Mouse (Mus musculus) heart, embryonic 16.5 days (tissue): Measurements from ENCODE around the gene Gpha2. TPM values are rescaled to one million over a fixed set of nuclear protein-coding genes. Genes with fewer than 3 reads are reported as not detected.

Experiments
- ATAC-seq: fragments of 200-750 bp; cut with Nextera tagmentation; replicated peaks from 2 replicates; pipeline ENCODE4 v1.8.0; 2017; ENCODE audit warnings: moderate number of reproducible peaks; ENCODE audit not compliant: insufficient read depth, low FRiP score; ENCODE audit errors: extremely low read depth
- H3K27ac ChIP-seq: fragments of 300-500 bp; sonication (generic); 2 replicates; pipeline ENCODE4 v1.5.1; 2014; ENCODE audit warnings: mild to moderate bottlenecking, low read length, control low read depth, moderate library complexity
- H3K27me3 ChIP-seq: fragments of 300-500 bp; sonication (generic); 2 replicates; pipeline ENCODE4 v1.6.1; 2014; ENCODE audit warnings: low read length, mixed read lengths; ENCODE audit not compliant: control insufficient read depth, insufficient read depth
- H3K36me3 ChIP-seq: fragments of 300-500 bp; sonication (generic); 2 replicates; pipeline ENCODE4 v1.6.1; 2014; ENCODE audit not compliant: control insufficient read depth, insufficient read depth
- H3K4me1 ChIP-seq: fragments of 300-500 bp; sonication (generic); 2 replicates; pipeline ENCODE4 v1.6.1; 2014; ENCODE audit warnings: low read length, mixed read lengths; ENCODE audit not compliant: control insufficient read depth, insufficient read depth
- H3K4me2 ChIP-seq: fragments of 300-500 bp; sonication (generic); 2 replicates; pipeline ENCODE4 v1.6.1; 2014; ENCODE audit warnings: low read depth, mild to moderate bottlenecking, control low read depth, low read length
- H3K4me3 ChIP-seq: fragments of 300-500 bp; sonication (generic); 2 replicates; pipeline ENCODE4 v1.5.1; 2014; ENCODE audit warnings: mild to moderate bottlenecking, control low read depth, low read length
- H3K9ac ChIP-seq: fragments of 300-500 bp; sonication (generic); 2 replicates; pipeline ENCODE4 v1.6.1; 2014; ENCODE audit warnings: low read length, control low read depth
- H3K9me3 ChIP-seq: fragments of 300-500 bp; sonication (generic); replicated peaks from 2 replicates; pipeline ENCODE4 v1.6.1; 2016; ENCODE audit warnings: low read length; ENCODE audit not compliant: control insufficient read depth
- WGBS: fragments of 180-500 bp; shearing (Covaris S2); extraction: QIAGEN DNeasy Blood & Tissue Kit; methylation state at CpG from one replicate; pipeline ENCODE4 v1.1.7; 2014; 5-methylcytosine and 5-hydroxymethylcytosine counted together
- polyA plus RNA-seq: library from polyadenylated mRNA; unstranded; fragments of >200 nt; fragmentation: Nextera tagmentation; extraction: Ambion mirVana; gene quantifications from 2 replicates; pipeline ENCODE4 v1.2.1, GENCODE M21; 2015

Gpha2 gene
- polyA plus RNA-seq, 1 experiment from 2014 or later, result 0.25 TPM

DNA sequence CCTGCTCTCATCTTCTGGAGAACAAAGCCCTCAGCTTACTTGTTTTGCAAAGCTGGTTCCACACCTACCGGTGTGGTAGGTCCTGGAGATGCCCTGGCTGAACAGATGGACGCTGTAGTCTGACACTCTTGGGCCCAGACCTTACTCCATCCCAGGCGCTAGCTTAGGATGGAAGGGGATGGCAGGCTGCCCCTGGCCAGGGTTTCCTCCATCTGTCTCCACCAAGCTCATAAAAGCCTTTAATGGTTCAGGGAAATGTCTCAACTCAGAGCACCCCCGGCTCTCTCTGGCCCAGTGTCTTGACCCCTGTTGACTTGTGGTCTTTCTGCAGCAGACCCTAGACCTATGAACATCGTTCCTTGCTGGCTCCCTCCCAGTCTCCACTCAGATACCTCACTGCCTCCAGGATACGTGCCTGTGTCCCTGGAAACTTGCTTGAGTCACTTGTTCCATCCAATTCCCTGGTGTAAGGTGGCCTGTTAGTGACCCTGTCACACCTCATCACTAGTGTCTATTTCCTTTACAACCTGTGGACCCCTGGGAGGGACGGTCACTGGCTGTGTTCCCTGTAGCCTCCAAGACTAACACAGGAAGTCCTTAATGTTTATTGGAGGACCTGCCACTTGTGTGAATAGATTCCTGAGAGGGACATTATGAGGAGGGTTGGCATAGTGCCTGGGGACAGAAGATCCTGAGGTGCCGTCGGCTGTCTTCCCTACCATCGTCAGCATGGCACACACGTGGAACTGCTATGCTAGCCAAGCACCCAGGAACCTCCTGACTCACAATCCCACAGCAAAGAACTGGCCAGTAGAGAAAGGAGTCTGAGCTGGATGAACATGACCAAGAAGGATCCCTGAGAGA is 41.4 kb downstream of the Gpha2 start:
- no peak overlapping the region for H3K4me2 ChIP-seq
- H3K27me3 ChIP-seq, result no peaks in the 10 kb centered on the region
- H3K36me3 ChIP-seq, result no peaks in the 10 kb centered on the region
- no peak overlapping the region for H3K9ac ChIP-seq
- H3K4me1 ChIP-seq, result no peaks in the 10 kb centered on the region; the same call in 1 of the 2 replicates
- ATAC-seq, result no peak
- 53% methylated on average over 11 of the region's 11 CpGs for WGBS
- H3K4me3 ChIP-seq, result no peak overlapping the region
- H3K9me3 ChIP-seq, result no peaks in the 10 kb centered on the region
- H3K27ac ChIP-seq, result no peak overlapping the region

DNA sequence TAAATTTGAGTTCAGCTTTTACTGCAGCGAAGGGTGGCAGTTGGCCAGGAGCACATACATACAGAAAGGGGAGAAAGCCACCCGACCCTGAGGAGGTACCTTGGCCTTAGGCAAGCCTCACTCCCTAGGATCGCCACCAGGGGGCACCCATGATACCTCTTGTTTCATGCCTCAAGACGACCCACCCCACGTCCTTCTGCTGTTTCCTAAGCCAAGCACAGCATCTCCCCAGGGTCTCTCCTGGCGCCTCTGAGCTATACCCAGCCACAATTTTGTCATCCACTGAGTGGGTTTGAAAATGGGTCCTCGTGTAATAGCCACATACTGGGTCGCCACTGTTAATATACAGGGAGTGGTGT is 42.0 kb downstream of the Gpha2 start:
- no peak overlapping the region for H3K4me3 ChIP-seq
- no peak overlapping the region for H3K27ac ChIP-seq
- WGBS, result 12% methylated on average over 8 of the region's 8 CpGs
- H3K4me1 ChIP-seq, result no peaks in the 10 kb centered on the region; the same call in none of the 2 replicates
- no peaks in the 10 kb centered on the region for H3K9me3 ChIP-seq
- H3K36me3 ChIP-seq, result no peaks in the 10 kb centered on the region
- no peak overlapping the region for H3K9ac ChIP-seq
- no peaks in the 10 kb centered on the region for H3K27me3 ChIP-seq
- ATAC-seq, result peak; percentile 46; the same call in 1 of the 2 replicates
- no peak overlapping the region for H3K4me2 ChIP-seq

DNA sequence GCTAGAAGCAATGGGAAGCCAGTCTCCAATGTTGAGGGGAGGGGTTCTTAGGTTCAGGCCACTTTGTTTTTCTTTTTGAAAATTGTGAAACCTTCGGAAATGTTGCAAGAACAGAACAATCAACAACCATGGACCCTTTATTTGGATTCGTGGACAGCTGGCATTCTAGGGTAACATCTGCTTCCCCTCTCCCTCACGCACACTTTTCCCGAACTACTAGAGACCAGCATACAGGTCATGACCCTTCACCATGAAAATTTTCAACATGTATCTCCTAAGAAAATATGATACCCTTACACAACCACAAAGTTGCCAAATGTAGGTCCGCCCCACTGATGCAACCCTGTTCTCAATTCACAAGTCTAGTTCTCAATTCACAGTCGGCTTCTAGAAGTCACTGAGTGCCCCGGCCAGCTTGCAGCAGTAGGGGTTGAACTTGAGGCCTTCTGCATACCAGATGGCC is 42.5 kb downstream of the Gpha2 start:
- Histone ChIP-seq H3K4me3 (no peak overlapping the region), H3K4me1 (no peaks in the 10 kb centered on the region; the same call in none of the 2 replicates), H3K36me3 (no peaks in the 10 kb centered on the region), H3K9me3 (no peaks in the 10 kb centered on the region), H3K27ac (no peak overlapping the region), H3K4me2 (no peak overlapping the region), H3K27me3 (no peaks in the 10 kb centered on the region), H3K9ac (no peak overlapping the region)
- no peak for ATAC-seq
- WGBS, result 83% methylated on average over 7 of the region's 7 CpGs

DNA sequence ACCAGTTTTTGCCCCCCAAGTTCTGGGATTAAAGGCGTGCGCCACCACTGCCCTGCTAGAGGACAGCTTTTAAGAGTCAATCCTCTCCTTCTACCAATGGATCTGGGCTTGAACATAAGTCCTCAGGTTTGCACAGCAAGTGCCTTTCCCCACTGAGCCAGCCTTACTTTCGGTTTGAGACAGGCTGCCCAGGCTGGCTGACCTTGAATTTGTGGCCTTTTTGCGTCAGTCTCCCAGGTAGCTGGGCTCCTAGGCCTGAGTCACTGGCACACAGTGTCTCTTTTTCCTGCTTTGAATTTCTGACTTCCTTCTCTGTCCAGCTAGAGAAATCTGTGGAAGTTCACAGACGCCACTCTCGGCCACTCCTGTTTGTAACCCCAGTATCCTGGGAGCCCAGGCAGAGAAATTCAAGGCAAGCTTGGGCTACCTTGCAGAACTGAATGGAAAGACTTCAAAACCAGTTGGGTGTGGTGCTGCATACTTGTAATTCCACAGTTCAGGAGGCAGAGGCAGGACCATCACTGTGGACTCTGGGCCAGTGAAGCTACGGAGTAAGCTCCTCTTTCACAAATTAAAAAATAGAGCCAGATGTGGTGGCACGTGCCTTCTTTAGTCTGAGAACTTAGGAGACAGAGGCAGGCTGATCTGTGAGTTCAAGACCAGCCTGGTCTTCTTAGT is 43.8 kb downstream of the Gpha2 start:
- Histone ChIP-seq H3K36me3 (no peaks in the 10 kb centered on the region), H3K9ac (no peak overlapping the region), H3K4me2 (no peak overlapping the region), H3K4me1 (no peaks in the 10 kb centered on the region; the same call in none of the 2 replicates), H3K27ac (no peak overlapping the region), H3K9me3 (no peaks in the 10 kb centered on the region), H3K4me3 (no peak overlapping the region), H3K27me3 (no peaks in the 10 kb centered on the region)
- WGBS, result 85% methylated on average over 8 of the region's 8 CpGs
- no peak for ATAC-seq

DNA sequence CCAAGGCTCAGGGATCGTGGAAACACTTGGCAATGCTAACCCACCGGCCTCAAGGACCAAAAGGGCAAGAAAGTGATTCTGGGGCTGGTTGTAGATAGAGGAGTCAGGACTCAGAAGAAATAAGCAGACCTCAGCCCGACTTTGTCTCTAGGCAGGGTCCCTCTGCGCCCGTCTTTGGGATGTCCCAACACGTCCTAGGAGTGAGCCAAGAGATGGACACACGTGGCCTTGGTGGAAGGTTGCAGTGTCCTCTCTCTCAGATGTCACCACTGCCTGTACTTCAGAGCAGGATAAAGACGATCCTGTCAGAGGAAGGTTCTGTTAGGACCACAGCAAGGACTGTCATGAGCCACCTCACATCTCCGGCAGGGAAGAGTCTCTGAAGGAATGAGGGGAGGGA is 44.5 kb downstream of the Gpha2 start:
- no peak for ATAC-seq
- no peak overlapping the region for H3K4me3 ChIP-seq
- no peak overlapping the region for H3K27ac ChIP-seq
- H3K36me3 ChIP-seq, result no peaks in the 10 kb centered on the region
- no peaks in the 10 kb centered on the region for H3K27me3 ChIP-seq
- H3K9ac ChIP-seq, result no peak overlapping the region
- peaks cover 5% of the 10 kb centered on the region for H3K4me1 ChIP-seq
- 59% methylated on average over 9 of the region's 9 CpGs for WGBS
- no peaks in the 10 kb centered on the region for H3K9me3 ChIP-seq
- no peak overlapping the region for H3K4me2 ChIP-seq

DNA sequence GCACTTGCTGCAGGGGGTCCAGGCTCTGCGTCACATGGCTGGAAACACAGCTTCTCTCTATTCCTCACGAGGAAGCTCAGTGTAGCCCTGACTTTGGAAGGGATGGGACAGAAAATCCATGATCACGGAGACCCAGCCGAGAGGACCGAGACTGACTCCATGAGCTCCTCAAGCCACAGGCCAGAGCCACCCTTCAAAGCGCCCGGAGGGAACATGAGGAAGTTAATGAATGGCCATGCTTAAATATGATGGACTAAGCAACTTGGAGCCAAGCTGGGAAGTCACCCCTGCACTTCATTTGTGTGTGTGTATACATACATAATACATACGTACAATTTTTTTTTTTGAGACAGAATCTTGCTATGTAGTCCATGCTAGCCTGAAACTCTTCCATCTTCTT is 45.0 kb downstream of the Gpha2 start:
- no peak overlapping the region for H3K27ac ChIP-seq
- peaks cover 10% of the 10 kb centered on the region for H3K4me1 ChIP-seq
- no peak overlapping the region for H3K4me3 ChIP-seq
- WGBS, result 51% methylated on average over 8 of the region's 8 CpGs
- H3K36me3 ChIP-seq, result no peaks in the 10 kb centered on the region
- no peak overlapping the region for H3K4me2 ChIP-seq
- no peak for ATAC-seq
- no peak overlapping the region for H3K9ac ChIP-seq
- H3K27me3 ChIP-seq, result no peaks in the 10 kb centered on the region
- no peaks in the 10 kb centered on the region for H3K9me3 ChIP-seq

DNA sequence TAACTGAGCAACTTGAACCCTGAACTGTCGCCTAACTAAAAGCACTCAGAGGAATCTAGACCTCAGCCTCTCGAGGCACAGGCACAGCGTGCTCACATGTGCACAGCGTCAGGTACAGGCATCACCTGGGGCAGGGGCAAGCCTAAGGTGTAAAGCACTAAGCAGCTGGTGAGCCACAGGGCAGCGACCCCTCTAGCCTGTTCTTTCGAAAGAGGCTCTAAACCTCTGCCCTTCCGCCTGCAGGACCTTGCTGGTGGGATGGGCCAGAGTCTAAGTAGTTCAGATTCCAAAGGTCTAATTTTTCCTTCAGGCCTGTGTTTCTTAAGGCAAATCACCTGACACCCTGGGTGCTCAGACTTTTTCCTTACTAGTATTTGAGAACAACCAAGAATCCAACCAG is 45.9 kb downstream of the Gpha2 start:
- H3K9ac ChIP-seq, result no peak overlapping the region
- no peaks in the 10 kb centered on the region for H3K9me3 ChIP-seq
- H3K4me1 ChIP-seq, result peaks cover 10% of the 10 kb centered on the region
- no peaks in the 10 kb centered on the region for H3K27me3 ChIP-seq
- no peak overlapping the region for H3K4me3 ChIP-seq
- H3K36me3 ChIP-seq, result no peaks in the 10 kb centered on the region
- WGBS, result 75% methylated on average over 7 of the region's 7 CpGs
- no peak overlapping the region for H3K4me2 ChIP-seq
- H3K27ac ChIP-seq, result no peak overlapping the region
- ATAC-seq, result no peak

DNA sequence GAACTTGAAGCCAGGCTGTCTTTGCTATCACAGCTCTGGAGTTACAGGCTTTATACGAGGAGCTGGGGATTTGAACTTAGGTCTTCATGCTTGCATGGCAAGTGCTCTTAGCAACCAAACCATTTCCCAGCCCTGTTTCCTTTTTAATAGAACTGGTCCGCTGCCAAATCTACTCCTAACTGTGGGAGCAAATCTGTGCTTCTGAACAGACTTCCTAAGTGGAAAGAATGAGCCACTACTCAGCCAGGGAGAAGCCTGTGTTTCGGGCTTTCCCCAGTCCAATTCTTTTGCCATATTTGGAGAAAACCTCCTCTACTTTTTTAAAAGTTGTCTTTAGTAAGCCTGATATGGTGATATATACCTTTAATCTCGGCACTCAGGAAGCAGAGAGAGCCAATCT is 46.6 kb downstream of the Gpha2 start:
- H3K27ac ChIP-seq, result peak overlapping the region; percentile 45

DNA sequence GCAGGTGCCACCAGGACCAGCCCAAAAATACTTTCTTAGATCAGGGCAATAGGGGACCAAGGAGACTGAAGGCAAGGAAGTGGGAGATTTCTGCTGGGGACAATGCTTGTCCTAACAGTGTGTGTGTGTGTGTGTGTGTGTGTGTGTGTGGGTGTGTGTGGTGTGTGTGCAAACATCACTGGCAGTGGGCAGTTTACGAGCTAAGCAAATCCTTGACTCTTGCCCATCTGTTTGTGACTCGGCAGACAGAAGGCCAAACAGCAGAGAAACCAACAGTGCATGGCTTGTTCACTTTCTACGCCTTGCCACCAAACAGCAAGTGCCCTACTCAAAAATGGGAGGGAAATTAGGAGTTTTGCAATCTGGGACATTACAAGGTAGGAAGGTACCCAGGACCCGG is 47.4 kb downstream of the Gpha2 start:
- no peak for ATAC-seq
- peaks cover 19% of the 10 kb centered on the region for H3K4me1 ChIP-seq
- WGBS, result 79% methylated on average over 4 of the region's 4 CpGs

More for the DNA sequence above, 46.6 kb downstream of the Gpha2 start:
- no peak overlapping the region for H3K9ac ChIP-seq
- no peak for ATAC-seq
- H3K27me3 ChIP-seq, result no peaks in the 10 kb centered on the region
- H3K4me3 ChIP-seq, result no peak overlapping the region
- H3K9me3 ChIP-seq, result no peaks in the 10 kb centered on the region
- H3K4me2 ChIP-seq, result no peak overlapping the region
- H3K4me1 ChIP-seq, result peaks cover 11% of the 10 kb centered on the region
- WGBS, result 60% methylated on average over 4 of the region's 4 CpGs
- H3K36me3 ChIP-seq, result no peaks in the 10 kb centered on the region

More for the DNA sequence above, 47.4 kb downstream of the Gpha2 start:
- no peak overlapping the region for H3K27ac ChIP-seq
- H3K27me3 ChIP-seq, result no peaks in the 10 kb centered on the region
- no peak overlapping the region for H3K9ac ChIP-seq
- no peak overlapping the region for H3K4me2 ChIP-seq
- H3K36me3 ChIP-seq, result no peaks in the 10 kb centered on the region
- H3K4me3 ChIP-seq, result no peak overlapping the region
- no peaks in the 10 kb centered on the region for H3K9me3 ChIP-seq
